Mouse (Mus musculus) heart, postnatal 0 days (tissue): ENCODE results near the gene Nes. TPM values are rescaled to one million over a fixed set of nuclear protein-coding genes. Genes with fewer than 3 reads are reported as not detected.

Source experiments
- ATAC-seq: fragments of 200-750 bp; cut with Nextera tagmentation; 2 replicates; pipeline ENCODE4 v1.8.0; 2017; ENCODE audit warnings: low read depth, moderate number of reproducible peaks, moderate library complexity; ENCODE audit not compliant: insufficient read depth
- DNase-seq: peaks from one replicate; pipeline ENCODE4 v3.0.0-alpha.2; 2016; ENCODE audit warnings: low spot score
- H3K27ac ChIP-seq: fragments of 300-500 bp; sonication (generic); 2 replicates; pipeline ENCODE4 v1.5.1; 2014; ENCODE audit warnings: low read depth, mild to moderate bottlenecking
- H3K27me3 ChIP-seq: fragments of 300-500 bp; sonication (generic); 2 replicates; pipeline ENCODE4 v1.6.1; 2014; ENCODE audit warnings: low read length, mixed read lengths; ENCODE audit not compliant: control insufficient read depth, insufficient read depth
- H3K36me3 ChIP-seq: fragments of 300-500 bp; sonication (generic); replicated peaks from 2 replicates; pipeline ENCODE4 v1.6.1; 2014; ENCODE audit warnings: low read length, mixed read lengths; ENCODE audit not compliant: control insufficient read depth, insufficient read depth
- H3K4me1 ChIP-seq: fragments of 300-500 bp; sonication (generic); 2 replicates; pipeline ENCODE4 v1.6.1; 2014; ENCODE audit warnings: antibody characterized with exemption; ENCODE audit not compliant: control insufficient read depth, insufficient read depth
- H3K4me2 ChIP-seq: fragments of 300-500 bp; sonication (generic); 2 replicates; pipeline ENCODE4 v1.6.1; 2014; ENCODE audit warnings: low read depth, mild to moderate bottlenecking, low read length, moderate library complexity
- H3K4me3 ChIP-seq: fragments of 300-500 bp; sonication (generic); 2 replicates; pipeline ENCODE4 v1.5.1; 2014; ENCODE audit warnings: low read depth, low read length
- H3K9ac ChIP-seq: fragments of 300-500 bp; sonication (generic); replicated peaks from 2 replicates; pipeline ENCODE4 v1.6.1; 2014; ENCODE audit warnings: low read depth, low read length, mixed read lengths
- H3K9me3 ChIP-seq: fragments of 300-500 bp; sonication (generic); replicated peaks from 2 replicates; pipeline ENCODE4 v1.6.1; 2016; ENCODE audit warnings: low read length; ENCODE audit not compliant: control insufficient read depth
- CTCF ChIP-seq: IDR thresholded peaks from 2 replicates; pipeline ENCODE4 v1.5.1; 2016; ENCODE audit warnings: antibody characterized with exemption, control low read depth, low read depth
- EP300 ChIP-seq: IDR thresholded peaks from 2 replicates; pipeline ENCODE4 v1.6.1; 2016; ENCODE audit warnings: antibody characterized with exemption, low read depth
- WGBS: fragments of 180-500 bp; shearing (Covaris S2); extraction: QIAGEN DNeasy Blood & Tissue Kit; methylation state at CpG from one replicate; pipeline ENCODE4 v1.1.7; 2014; 5-methylcytosine and 5-hydroxymethylcytosine counted together
- polyA plus RNA-seq: library from polyadenylated mRNA; unstranded; fragments of >200 nt; fragmentation: Nextera tagmentation; extraction: Ambion mirVana; gene quantifications from 2 replicates; pipeline ENCODE4 v1.2.1, GENCODE M21; 2015
- total RNA-seq: library from RNA; depleted of rRNA; stranded (reverse); fragments of >200 nt; gene quantifications from 2 replicates; pipeline ENCODE4 v1.2.3, GENCODE M21; 2014; ENCODE audit warnings: low replicate concordance

Gene Nes
- total and polyA plus RNA-seq, 2 experiments from 2014 or later: 9.9 to 35.7 TPM

- H3K9me3 ChIP-seq: no peaks in the 10 kb centered on the region
- no peak for TF ChIP-seq CTCF
- TF ChIP-seq EP300: no peak
- WGBS: 8% methylated on average over 6 of the region's 6 CpGs
- peaks cover 4% of the 10 kb centered on the region; the same call in 1 of the 2 replicates for H3K4me1 ChIP-seq
- no peak overlapping the region for H3K4me2 ChIP-seq
- DNase-seq (no peak), ATAC-seq (no peak)
- peaks cover 94% of the 10 kb centered on the region for H3K27me3 ChIP-seq
- H3K9ac ChIP-seq: no peak overlapping the region
- no peaks in the 10 kb centered on the region for H3K36me3 ChIP-seq
- H3K27ac ChIP-seq: no peak overlapping the region
- H3K4me3 ChIP-seq: no peak overlapping the region
Observed at GRCm38 (mm10) chr3:87993436-87993835, 22.6 kb downstream of the Nes start.

DNA sequence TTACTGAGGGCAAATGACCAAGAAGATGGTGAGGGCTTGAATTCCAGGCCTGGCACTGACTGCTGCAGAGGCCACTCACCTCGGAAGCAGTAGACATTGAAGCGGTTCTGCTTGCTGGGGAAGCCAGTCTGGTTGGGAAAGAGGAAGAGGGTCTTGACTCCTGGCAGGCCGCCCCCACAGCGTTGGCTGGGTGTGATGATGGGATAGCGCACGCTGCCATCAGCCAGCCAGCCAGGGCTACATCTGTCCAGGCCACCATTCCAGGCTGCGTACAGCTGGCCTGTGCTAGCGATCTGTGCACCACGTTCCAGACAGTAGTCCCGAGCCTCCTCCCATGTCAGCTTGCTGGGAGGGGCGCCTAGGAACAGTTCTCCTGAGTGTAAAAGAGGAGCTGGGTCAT is 24.5 kb downstream of the Nes start:
- no peak overlapping the region for H3K4me2 ChIP-seq
- WGBS: 26% methylated on average over 11 of the region's 11 CpGs
- ATAC-seq: no peak
- no peak overlapping the region for H3K27ac ChIP-seq
- no peak for DNase-seq
- peaks cover 95% of the 10 kb centered on the region for H3K27me3 ChIP-seq
- H3K9ac ChIP-seq: no peak overlapping the region
- H3K4me1 ChIP-seq: peaks cover 4% of the 10 kb centered on the region
- TF ChIP-seq CTCF (no peak), EP300 (no peak)
- no peak overlapping the region for H3K4me3 ChIP-seq
- no peaks in the 10 kb centered on the region for H3K36me3 ChIP-seq
- H3K9me3 ChIP-seq: no peaks in the 10 kb centered on the region

GRCm38 (mm10) chr3:87996401-87996800 is 25.5 kb downstream of the Nes start:
- Histone ChIP-seq H3K36me3 (no peaks in the 10 kb centered on the region), H3K9ac (no peak overlapping the region), H3K4me1 (peaks cover 4% of the 10 kb centered on the region), H3K4me3 (peak overlapping the region; percentile 46; the same call in 1 of the 2 replicates), H3K27ac (no peak overlapping the region), H3K9me3 (no peaks in the 10 kb centered on the region), H3K27me3 (peaks cover 97% of the 10 kb centered on the region), H3K4me2 (no peak overlapping the region)
- ATAC-seq (no peak), DNase-seq (no peak)
- WGBS: 2% methylated on average over 15 of the region's 15 CpGs
- TF ChIP-seq EP300 (no peak), CTCF (no peak)

GRCm38 (mm10) chr3:87996971-87997614 is 26.2 kb downstream of the Nes start:
- peaks cover 100% of the 10 kb centered on the region for H3K27me3 ChIP-seq
- H3K9ac ChIP-seq: no peak overlapping the region
- no peak for DNase-seq
- TF ChIP-seq CTCF: no peak
- TF ChIP-seq EP300: no peak
- H3K36me3 ChIP-seq: no peaks in the 10 kb centered on the region
- ATAC-seq: peak; percentile 42; the same call in 1 of the 2 replicates
- H3K4me3 ChIP-seq: peak overlapping the region; percentile 46
- 1% methylated on average over 47 of the region's 49 CpGs for WGBS
- H3K9me3 ChIP-seq: no peaks in the 10 kb centered on the region
- no peak overlapping the region for H3K27ac ChIP-seq
- peak overlapping the region; percentile 60 for H3K4me2 ChIP-seq
- H3K4me1 ChIP-seq: peaks cover 4% of the 10 kb centered on the region

- Histone ChIP-seq H3K27ac (no peak overlapping the region), H3K4me2 (no peak overlapping the region), H3K4me3 (no peak overlapping the region), H3K27me3 (peaks cover 99% of the 10 kb centered on the region), H3K9me3 (no peaks in the 10 kb centered on the region), H3K4me1 (peaks cover 9% of the 10 kb centered on the region), H3K9ac (no peak overlapping the region), H3K36me3 (no peaks in the 10 kb centered on the region)
- DNase-seq (no peak), ATAC-seq (no peak)
- TF ChIP-seq CTCF (no peak), EP300 (no peak)
- WGBS: 3% methylated on average over 7 of the region's 7 CpGs
Observed at GRCm38 (mm10) chr3:87998747-87999146, 27.9 kb downstream of the Nes start.
